Mouse (Mus musculus) liver, adult (tissue): ENCODE measurements around the gene Pdlim3.
A peak's percentile ranks its signal among the peaks of the same experiment; 100 is the strongest.

Experiments used
- GATA4 ChIP-seq: IDR thresholded peaks from 2 replicates; pipeline ENCODE4 v1.6.1; 2014; ENCODE audit warnings: mild to moderate bottlenecking, low read length; ENCODE audit not compliant: insufficient replicate concordance

Gene Pdlim3

GRCm38 (mm10) chr8:45885202-45885685, at the start of gene Pdlim3:
Gene Pdlim3 (plus strand): TSS chr8:45885461.
- TF ChIP-seq GATA4 = no peak

- TF ChIP-seq GATA4 = no peak
Measured at GRCm38 (mm10) chr8:45843306-45843705, 42.0 kb upstream of the Pdlim3 start.

GRCm38 (mm10) chr8:45844097-45844885, 41.0 kb upstream of the Pdlim3 start:
- TF ChIP-seq GATA4 = no peak

- TF ChIP-seq GATA4 = no peak
Measured at GRCm38 (mm10) chr8:45844911-45845481, 40.3 kb upstream of the Pdlim3 start.

GRCm38 (mm10) chr8:45845906-45846305, 39.4 kb upstream of the Pdlim3 start:
- TF ChIP-seq GATA4 = no peak

- no peak for TF ChIP-seq GATA4
Measured at GRCm38 (mm10) chr8:45855118-45855517, 30.1 kb upstream of the Pdlim3 start.

- TF ChIP-seq GATA4 = no peak
Measured at GRCm38 (mm10) chr8:45857734-45858133, 27.5 kb upstream of the Pdlim3 start.

- TF ChIP-seq GATA4 = no peak
Measured at GRCm38 (mm10) chr8:45858391-45858790, 26.9 kb upstream of the Pdlim3 start.

- no peak for TF ChIP-seq GATA4
Measured at GRCm38 (mm10) chr8:45872077-45872476, 13.2 kb upstream of the Pdlim3 start.

GRCm38 (mm10) chr8:45874945-45875626, 10.2 kb upstream of the Pdlim3 start:
- peak; percentile 34; the same call in 1 of the 2 replicates for TF ChIP-seq GATA4

GRCm38 (mm10) chr8:45876397-45876796, 8.9 kb upstream of the Pdlim3 start:
- TF ChIP-seq GATA4 = no peak

GRCm38 (mm10) chr8:45877680-45878079, 7.6 kb upstream of the Pdlim3 start:
- TF ChIP-seq GATA4 = no peak

- no peak for TF ChIP-seq GATA4
Measured at GRCm38 (mm10) chr8:45880457-45880856, 4.8 kb upstream of the Pdlim3 start.

- no peak for TF ChIP-seq GATA4
Measured at GRCm38 (mm10) chr8:45881726-45882125, 3.5 kb upstream of the Pdlim3 start.

GRCm38 (mm10) chr8:45883793-45884192, 1.5 kb upstream of the Pdlim3 start:
- TF ChIP-seq GATA4 = no peak

GRCm38 (mm10) chr8:45884552-45884951, 709 bp upstream of the Pdlim3 start:
- no peak for TF ChIP-seq GATA4
